Mouse (Mus musculus) stomach, embryonic 16.5 days (tissue): Measurements from ENCODE around the gene S100a11. TPM values are rescaled to one million over a fixed set of nuclear protein-coding genes. Genes with fewer than 3 reads are reported as not detected.

Experiments used
- ATAC-seq: fragments of 200-750 bp; cut with Nextera tagmentation; 2 replicates; pipeline ENCODE4 v1.8.0; 2017; ENCODE audit warnings: moderate number of reproducible peaks, moderate TSS enrichment; ENCODE audit not compliant: insufficient read depth, low FRiP score
- H3K27ac ChIP-seq: fragments of 300-500 bp; sonication (generic); 2 replicates; pipeline ENCODE4 v1.5.1; 2014; ENCODE audit warnings: low read length
- H3K27me3 ChIP-seq: fragments of 300-500 bp; sonication (generic); 2 replicates; pipeline ENCODE4 v1.6.1; 2014; ENCODE audit warnings: low read length, control low read depth, mixed read lengths; ENCODE audit not compliant: control insufficient read depth, insufficient read depth
- H3K36me3 ChIP-seq: fragments of 300-500 bp; sonication (generic); 2 replicates; pipeline ENCODE4 v1.6.1; 2014; ENCODE audit warnings: low read length; ENCODE audit not compliant: control insufficient read depth, insufficient read depth
- H3K4me1 ChIP-seq: fragments of 300-500 bp; sonication (generic); 2 replicates; pipeline ENCODE4 v1.6.1; 2014; ENCODE audit warnings: low read length, control low read depth, mixed read lengths; ENCODE audit not compliant: control insufficient read depth, insufficient read depth
- H3K4me2 ChIP-seq: fragments of 300-500 bp; sonication (generic); 2 replicates; pipeline ENCODE4 v1.6.1; 2014; ENCODE audit warnings: low read depth, low read length, mixed read lengths
- H3K4me3 ChIP-seq: fragments of 300-500 bp; sonication (generic); replicated peaks from 2 replicates; pipeline ENCODE4 v1.5.1; 2014; ENCODE audit warnings: mild to moderate bottlenecking, low read length
- H3K9ac ChIP-seq: fragments of 300-500 bp; sonication (generic); 2 replicates; pipeline ENCODE4 v1.6.1; 2014; ENCODE audit warnings: low read length
- H3K9me3 ChIP-seq: fragments of 300-500 bp; sonication (generic); replicated peaks from 2 replicates; pipeline ENCODE4 v1.6.1; 2016; ENCODE audit warnings: low read length, control low read depth; ENCODE audit not compliant: control insufficient read depth
- WGBS: fragments of 180-500 bp; shearing (Covaris S2); extraction: QIAGEN DNeasy Blood & Tissue Kit; methylation state at CpG from one replicate; pipeline ENCODE4 v1.1.7; 2014; 5-methylcytosine and 5-hydroxymethylcytosine counted together
- polyA plus RNA-seq: library from polyadenylated mRNA; unstranded; fragments of >200 nt; fragmentation: Nextera tagmentation; extraction: Ambion mirVana; gene quantifications from 2 replicates; pipeline ENCODE4 v1.2.1, GENCODE M21; 2015

Gene S100a11
- polyA plus RNA-seq, 1 experiment from 2014 or later, result 2,104 TPM

- Histone ChIP-seq H3K36me3 (peaks cover 6% of the 10 kb centered on the region; the same call in 1 of the 2 replicates), H3K9me3 (no peaks in the 10 kb centered on the region), H3K27ac (no peak overlapping the region), H3K9ac (no peak overlapping the region), H3K4me1 (0 out of 2 replicates have a peak, but pooled peaks cover 5% of the 10 kb centered on the region), H3K27me3 (no peaks in the 10 kb centered on the region), H3K4me2 (no peak overlapping the region), H3K4me3 (no peak overlapping the region)
- 95% methylated on average over 4 of the region's 4 CpGs for WGBS
- no peak for ATAC-seq
Measured at GRCm38 (mm10) chr3:93563216-93563615, 42.9 kb downstream of the S100a11 start.

- Histone ChIP-seq H3K36me3 (peaks cover 6% of the 10 kb centered on the region; the same call in 1 of the 2 replicates), H3K9me3 (no peaks in the 10 kb centered on the region), H3K4me2 (no peak overlapping the region), H3K4me3 (no peak overlapping the region), H3K9ac (no peak overlapping the region), H3K27ac (no peak overlapping the region), H3K4me1 (peaks cover 12% of the 10 kb centered on the region; the same call in 1 of the 2 replicates), H3K27me3 (no peaks in the 10 kb centered on the region)
- no peak for ATAC-seq
- WGBS, result 75% methylated on average over 3 of the region's 3 CpGs
Measured at GRCm38 (mm10) chr3:93566892-93567291, 46.6 kb downstream of the S100a11 start.

DNA sequence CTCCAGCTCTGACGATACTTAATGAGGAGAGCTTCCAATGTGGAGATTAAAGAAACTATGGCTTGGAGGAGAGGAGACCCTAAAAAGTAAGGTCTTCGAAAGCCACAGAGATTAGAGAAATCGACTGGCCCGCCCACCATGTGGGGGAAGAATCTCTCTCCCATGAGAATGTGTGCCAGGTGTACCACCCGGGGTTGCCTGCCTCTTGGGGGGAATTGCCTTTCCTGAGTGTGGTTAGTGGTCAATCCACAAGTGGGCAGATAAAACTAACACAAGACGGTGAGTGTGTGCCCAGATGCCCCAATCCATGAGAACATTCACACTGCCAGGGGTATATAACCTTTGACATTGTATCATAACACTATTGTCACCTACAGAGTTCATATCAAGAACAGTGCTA is 47.4 kb downstream of the S100a11 start:
- Histone ChIP-seq H3K27me3 (no peaks in the 10 kb centered on the region), H3K4me1 (peaks cover 12% of the 10 kb centered on the region; the same call in 1 of the 2 replicates), H3K9me3 (no peaks in the 10 kb centered on the region), H3K4me3 (no peak overlapping the region), H3K36me3 (peaks cover 6% of the 10 kb centered on the region; the same call in 1 of the 2 replicates), H3K9ac (no peak overlapping the region), H3K4me2 (no peak overlapping the region), H3K27ac (peak overlapping the region; percentile 85; the same call in 1 of the 2 replicates)
- ATAC-seq, result no peak
- 89% methylated on average over 6 of the region's 6 CpGs for WGBS

GRCm38 (mm10) chr3:93568428-93569040 is 48.2 kb downstream of the S100a11 start:
- Histone ChIP-seq H3K9ac (no peak overlapping the region), H3K4me2 (peak overlapping the region; percentile 22; the same call in 1 of the 2 replicates), H3K4me1 (peaks cover 12% of the 10 kb centered on the region; the same call in 1 of the 2 replicates), H3K4me3 (no peak overlapping the region), H3K27me3 (no peaks in the 10 kb centered on the region), H3K27ac (peak overlapping the region; percentile 85), H3K36me3 (peaks cover 6% of the 10 kb centered on the region; the same call in 1 of the 2 replicates), H3K9me3 (no peaks in the 10 kb centered on the region)
- ATAC-seq, result peak; percentile 84
- WGBS, result 27% methylated on average over 6 of the region's 7 CpGs

DNA sequence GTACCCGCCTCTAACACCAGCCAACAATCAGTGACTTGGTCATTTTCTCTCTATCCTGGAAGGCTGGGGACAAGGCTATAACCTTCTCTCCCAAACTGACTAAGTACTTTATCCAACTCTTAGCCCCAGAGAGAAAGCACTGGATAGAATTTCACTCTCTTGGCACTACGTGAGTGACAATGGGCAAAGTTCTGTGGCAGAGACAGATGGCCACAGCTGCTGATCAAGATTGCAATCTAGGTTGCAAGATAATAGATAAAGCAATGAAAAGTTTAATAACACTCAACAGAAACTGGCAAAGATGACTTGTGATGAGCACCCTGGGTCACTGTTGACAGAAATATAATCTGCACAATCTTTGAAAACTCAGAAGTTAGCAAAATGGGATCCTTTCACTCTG is 48.8 kb downstream of the S100a11 start:
- Histone ChIP-seq H3K9ac (no peak overlapping the region), H3K27me3 (no peaks in the 10 kb centered on the region), H3K4me3 (no peak overlapping the region), H3K9me3 (no peaks in the 10 kb centered on the region), H3K4me1 (peaks cover 12% of the 10 kb centered on the region; the same call in 1 of the 2 replicates), H3K27ac (peak overlapping the region; percentile 85), H3K36me3 (peaks cover 6% of the 10 kb centered on the region; the same call in 1 of the 2 replicates), H3K4me2 (peak overlapping the region; percentile 22; the same call in 1 of the 2 replicates)
- no peak; the same call in 1 of the 2 replicates for ATAC-seq
- WGBS, result 48% methylated on average over 2 of the region's 2 CpGs

- H3K4me2 ChIP-seq, result no peak overlapping the region
- 70% methylated on average over 5 of the region's 5 CpGs for WGBS
- ATAC-seq, result no peak
- no peaks in the 10 kb centered on the region for H3K36me3 ChIP-seq
- H3K4me1 ChIP-seq, result peaks cover 12% of the 10 kb centered on the region; the same call in 1 of the 2 replicates
- H3K4me3 ChIP-seq, result no peak overlapping the region
- no peak overlapping the region for H3K27ac ChIP-seq
- H3K9me3 ChIP-seq, result no peaks in the 10 kb centered on the region
- H3K9ac ChIP-seq, result no peak overlapping the region
- H3K27me3 ChIP-seq, result no peaks in the 10 kb centered on the region
Measured at GRCm38 (mm10) chr3:93572058-93572791, 51.9 kb downstream of the S100a11 start.

Other genes with a start within 250 kb of the S100a11 start
- gene Flg, start 247.0 kb upstream of the S100a11 start, polyA plus RNA-seq, result 2.2 and 3.0 TPM in 2 replicates
- 1.1 and 2.1 TPM in 2 replicates for gene Hrnr, start 200.7 kb upstream of the S100a11 start, polyA plus RNA-seq
- gene Rptn, start 126.8 kb upstream of the S100a11 start, polyA plus RNA-seq, result 30.5 and 60.5 TPM in 2 replicates
- 2.4 and 2.6 TPM in 2 replicates for gene Tchh, start 78.2 kb upstream of the S100a11 start, polyA plus RNA-seq
- not detected in 2 replicates for gene Tchhl1, start 51.7 kb upstream of the S100a11 start, polyA plus RNA-seq
- gene S100a10, start 34.6 kb downstream of the S100a11 start, polyA plus RNA-seq, result 575 and 603 TPM in 2 replicates
- not detected in 2 replicates for gene Tdpoz2, start 132.2 kb downstream of the S100a11 start, polyA plus RNA-seq
- gene Tdpoz1, start 155.8 kb downstream of the S100a11 start, polyA plus RNA-seq, result not detected in 2 replicates
- not detected in 2 replicates for gene Gm37596, start 172.6 kb downstream of the S100a11 start, polyA plus RNA-seq